Mouse (Mus musculus) liver, adult 10 weeks (tissue): ENCODE results near the gene Hist1h2bl. TPM values are rescaled to one million over a fixed set of nuclear protein-coding genes. Genes with fewer than 3 reads are reported as not detected.

Source experiments
- polyA plus RNA-seq: library from polyadenylated mRNA; stranded (reverse); fragments of 350-450 nt; fragmentation: Illumina TruSeq; extraction: RNeasy Lipid Tissue Mini Kit (QIAGEN cat#74804); gene quantifications from one replicate; pipeline ENCODE4 v1.2.3, GENCODE M21; 2014; ENCODE audit warnings: low read depth, low replicate concordance

The Hist1h2bl gene
- polyA plus RNA-seq, result not detected

GRCm38 (mm10) chr13:21715864-21716539 lies at the start of gene Hist1h2bl, which contains the start of gene Hist1h2ai:
TSS of gene Hist1h2bl (minus strand) at chr13:21716143.
TSS of gene Hist1h2ai (plus strand) at chr13:21716422.

GRCm38 (mm10) chr13:21753524-21754285 lies 37.8 kb upstream of the Hist1h2bl start, which contains the start of the genes Hist1h2ak and Hist1h2bn:
TSS of gene Hist1h2ak (minus strand) at chr13:21753827.
TSS of gene Hist1h2bn (plus strand) at chr13:21754123.

GRCm38 (mm10) chr13:21750159-21751017 lies 34.4 kb upstream of the Hist1h2bl start, which contains the start of gene Hist1h4k:
TSS of gene Hist1h4k (minus strand) at chr13:21750505.

GRCm38 (mm10) chr13:21734906-21735767 lies 19.2 kb upstream of the Hist1h2bl start, which contains the start of gene Hist1h4j:
TSS of gene Hist1h4j (plus strand) at chr13:21735064.

GRCm38 (mm10) chr13:21721757-21722372 lies 5.9 kb upstream of the Hist1h2bl start, which contains the start of gene Hist1h2bm:
TSS of gene Hist1h2bm (plus strand) at chr13:21722044.

GRCm38 (mm10) chr13:21717397-21718357 lies 1.7 kb upstream of the Hist1h2bl start, which contains the start of gene Hist1h3h:
TSS of gene Hist1h3h (plus strand) at chr13:21717659.

GRCm38 (mm10) chr13:21697811-21698210 lies 18.1 kb downstream of the Hist1h2bl start, which contains the start of gene Olfr1359:
TSS of gene Olfr1359 (plus strand) at chr13:21698111.

GRCm38 (mm10) chr13:21677305-21677704 lies 38.6 kb downstream of the Hist1h2bl start, which contains the start of gene Olfr1360:
TSS of gene Olfr1360 (minus strand) at chr13:21677405.

Other genes starting within 250 kb of the Hist1h2bl start
- 0.90 TPM for gene Nkapl, start 247.6 kb downstream of the Hist1h2bl start, polyA plus RNA-seq
- 0.87 TPM for gene Zkscan4, start 237.2 kb downstream of the Hist1h2bl start, polyA plus RNA-seq
- not detected for gene Gm10065, start 236.7 kb downstream of the Hist1h2bl start, polyA plus RNA-seq
- 0.85 TPM for gene AK157302, start 220.9 kb downstream of the Hist1h2bl start, polyA plus RNA-seq
- gene Gm11273, start 214.7 kb downstream of the Hist1h2bl start, polyA plus RNA-seq, result not detected
- 9.3 TPM for gene Zkscan8, start 185.0 kb downstream of the Hist1h2bl start, polyA plus RNA-seq
- not detected for gene Olfr1366, start 173.3 kb downstream of the Hist1h2bl start, polyA plus RNA-seq
- gene Olfr1535, start 156.2 kb downstream of the Hist1h2bl start, polyA plus RNA-seq, result not detected
- not detected for gene Olfr1364, start 134.4 kb downstream of the Hist1h2bl start, polyA plus RNA-seq
- gene Olfr1362, start 102.1 kb downstream of the Hist1h2bl start, polyA plus RNA-seq, result not detected
- gene Olfr11, start 73.6 kb downstream of the Hist1h2bl start, polyA plus RNA-seq, result not detected
- gene Olfr1361, start 52.8 kb downstream of the Hist1h2bl start, polyA plus RNA-seq, result not detected
- gene Olfr1360, start 38.7 kb downstream of the Hist1h2bl start, polyA plus RNA-seq, result not detected
- not detected for gene Olfr1359, start 18.0 kb downstream of the Hist1h2bl start, polyA plus RNA-seq
- not detected for gene Hist1h2ai, start 279 bp upstream of the Hist1h2bl start, polyA plus RNA-seq
- gene Hist1h3h, start 1.5 kb upstream of the Hist1h2bl start, polyA plus RNA-seq, result not detected
- not detected for gene Hist1h2bm, start 5.9 kb upstream of the Hist1h2bl start, polyA plus RNA-seq
- 0.58 TPM for gene Hist1h4j, start 18.9 kb upstream of the Hist1h2bl start, polyA plus RNA-seq
- gene Hist1h4k, start 34.4 kb upstream of the Hist1h2bl start, polyA plus RNA-seq, result not detected
- not detected for gene Hist1h2ak, start 37.7 kb upstream of the Hist1h2bl start, polyA plus RNA-seq
- not detected for gene Hist1h2bn, start 38.0 kb upstream of the Hist1h2bl start, polyA plus RNA-seq
- not detected for gene Hist1h1b, start 64.5 kb upstream of the Hist1h2bl start, polyA plus RNA-seq
- not detected for gene Hist1h3i, start 67.2 kb upstream of the Hist1h2bl start, polyA plus RNA-seq
- gene Hist1h2an, start 71.1 kb upstream of the Hist1h2bl start, polyA plus RNA-seq, result not detected
- gene Hist1h2bp, start 71.3 kb upstream of the Hist1h2bl start, polyA plus RNA-seq, result not detected
- not detected for gene Hist1h2bq, start 94.1 kb upstream of the Hist1h2bl start, polyA plus RNA-seq
- not detected for gene Hist1h2ao, start 94.3 kb upstream of the Hist1h2bl start, polyA plus RNA-seq
- gene Hist1h4m, start 95.6 kb upstream of the Hist1h2bl start, polyA plus RNA-seq, result not detected
- gene Hist1h4n, start 116.1 kb upstream of the Hist1h2bl start, polyA plus RNA-seq, result not detected
- gene Hist1h2ap, start 117.4 kb upstream of the Hist1h2bl start, polyA plus RNA-seq, result not detected
- not detected for gene Hist1h2br, start 117.6 kb upstream of the Hist1h2bl start, polyA plus RNA-seq
- gene Zfp184, start 229.0 kb upstream of the Hist1h2bl start, polyA plus RNA-seq, result not detected